Mouse (Mus musculus) bone marrow, adult 2 months (tissue): ENCODE measurements around the gene Myom3. TPM values are rescaled to one million over a fixed set of nuclear protein-coding genes. Genes with fewer than 3 reads are reported as not detected.

Source experiments
- H3K27ac ChIP-seq: fragments of 200-500 bp; 2 replicates; pipeline ENCODE4 v1.5.1; 2012; ENCODE audit warnings: low read depth, mild to moderate bottlenecking, control low read depth, inconsistent platforms, low read length; ENCODE audit not compliant: control insufficient read depth, poor library complexity, insufficient read depth
- H3K4me1 ChIP-seq: fragments of 200-500 bp; 2 replicates; pipeline ENCODE4 v1.6.1; 2011; ENCODE audit warnings: low read length; ENCODE audit not compliant: control insufficient read depth, insufficient read depth
- H3K4me3 ChIP-seq: fragments of 200-500 bp; replicated peaks from 2 replicates; pipeline ENCODE3; 2011; ENCODE audit warnings: mild to moderate bottlenecking, low read depth, low read length, control low read depth; ENCODE audit not compliant: control insufficient read depth
- CTCF ChIP-seq: fragments of 200-500 bp; IDR thresholded peaks from 2 replicates; pipeline ENCODE4 v1.5.1; 2011; ENCODE audit warnings: low read length, control low read depth; ENCODE audit not compliant: control insufficient read depth, insufficient read depth
- POLR2A ChIP-seq: fragments of 200-500 bp; IDR thresholded peaks from 2 replicates; pipeline ENCODE4 v1.6.1; 2011; ENCODE audit warnings: low read depth, mild to moderate bottlenecking, control low read depth, low read length, borderline replicate concordance; ENCODE audit not compliant: control insufficient read depth
- WGBS: fragments of 180-500 bp; shearing (Covaris S2); methylation state at CpG from one replicate; pipeline ENCODE4 v1.1.7; 2018; 5-methylcytosine and 5-hydroxymethylcytosine counted together
- polyA plus RNA-seq: library from polyadenylated mRNA; stranded (reverse); fragments of >200 nt; gene quantifications from 2 replicates; pipeline ENCODE4 v1.2.4, GENCODE M21; 2011; ENCODE audit warnings: low replicate concordance; ENCODE audit not compliant: missing spikeins, insufficient read depth, insufficient read length

Myom3 gene
- polyA plus RNA-seq, 1 experiment: not detected

DNA sequence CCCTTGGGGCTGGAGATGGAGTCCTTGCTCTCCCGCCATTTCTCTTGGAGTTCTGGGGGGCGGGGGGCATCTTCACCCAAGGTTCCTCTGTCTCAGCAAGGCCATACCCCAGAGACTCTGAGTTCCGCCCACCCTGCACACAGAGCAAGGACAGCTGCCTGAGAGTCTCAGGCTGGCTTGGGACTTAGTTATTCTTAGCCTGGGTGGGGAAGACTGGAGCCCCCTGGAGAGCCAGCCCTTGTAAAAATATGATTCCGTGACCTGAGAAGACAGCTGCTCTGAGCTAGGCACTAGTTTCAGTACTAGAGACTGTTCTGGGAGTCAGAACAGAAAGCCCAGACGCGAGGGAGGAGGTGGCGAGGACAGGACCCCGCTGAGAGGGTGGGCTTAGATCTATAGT lies 6.2 kb downstream of the Myom3 start:
- no peaks in the 10 kb centered on the region for H3K4me1 ChIP-seq
- no peak overlapping the region for H3K4me3 ChIP-seq
- TF ChIP-seq POLR2A (no peak), CTCF (no peak)
- WGBS: 75% methylated on average over 8 of the region's 8 CpGs
- H3K27ac ChIP-seq: no peak overlapping the region

DNA sequence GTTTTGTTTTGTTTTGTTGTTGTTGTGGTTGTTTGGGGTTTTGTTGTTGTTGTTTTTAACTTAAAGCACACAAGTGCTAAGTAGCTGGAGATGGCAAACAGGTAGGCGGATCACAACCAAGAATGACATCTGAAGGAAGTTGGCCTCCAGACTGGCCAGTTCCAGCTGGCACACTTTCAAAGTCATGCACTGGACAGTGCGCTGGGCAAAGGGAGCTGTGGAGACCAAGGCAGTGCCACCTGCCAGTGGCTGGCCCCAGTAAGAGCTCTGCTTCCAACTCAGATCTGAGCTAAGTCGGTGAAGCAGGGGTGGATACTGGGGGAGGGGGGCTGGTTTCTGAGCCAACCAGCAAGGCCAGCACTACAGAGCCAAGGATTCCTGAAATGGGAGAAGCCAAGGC lies 7.5 kb downstream of the Myom3 start:
- WGBS: 68% methylated on average over 3 of the region's 3 CpGs
- TF ChIP-seq POLR2A (no peak), CTCF (no peak)
- no peak overlapping the region for H3K4me3 ChIP-seq
- H3K27ac ChIP-seq: no peak overlapping the region
- no peaks in the 10 kb centered on the region for H3K4me1 ChIP-seq

DNA sequence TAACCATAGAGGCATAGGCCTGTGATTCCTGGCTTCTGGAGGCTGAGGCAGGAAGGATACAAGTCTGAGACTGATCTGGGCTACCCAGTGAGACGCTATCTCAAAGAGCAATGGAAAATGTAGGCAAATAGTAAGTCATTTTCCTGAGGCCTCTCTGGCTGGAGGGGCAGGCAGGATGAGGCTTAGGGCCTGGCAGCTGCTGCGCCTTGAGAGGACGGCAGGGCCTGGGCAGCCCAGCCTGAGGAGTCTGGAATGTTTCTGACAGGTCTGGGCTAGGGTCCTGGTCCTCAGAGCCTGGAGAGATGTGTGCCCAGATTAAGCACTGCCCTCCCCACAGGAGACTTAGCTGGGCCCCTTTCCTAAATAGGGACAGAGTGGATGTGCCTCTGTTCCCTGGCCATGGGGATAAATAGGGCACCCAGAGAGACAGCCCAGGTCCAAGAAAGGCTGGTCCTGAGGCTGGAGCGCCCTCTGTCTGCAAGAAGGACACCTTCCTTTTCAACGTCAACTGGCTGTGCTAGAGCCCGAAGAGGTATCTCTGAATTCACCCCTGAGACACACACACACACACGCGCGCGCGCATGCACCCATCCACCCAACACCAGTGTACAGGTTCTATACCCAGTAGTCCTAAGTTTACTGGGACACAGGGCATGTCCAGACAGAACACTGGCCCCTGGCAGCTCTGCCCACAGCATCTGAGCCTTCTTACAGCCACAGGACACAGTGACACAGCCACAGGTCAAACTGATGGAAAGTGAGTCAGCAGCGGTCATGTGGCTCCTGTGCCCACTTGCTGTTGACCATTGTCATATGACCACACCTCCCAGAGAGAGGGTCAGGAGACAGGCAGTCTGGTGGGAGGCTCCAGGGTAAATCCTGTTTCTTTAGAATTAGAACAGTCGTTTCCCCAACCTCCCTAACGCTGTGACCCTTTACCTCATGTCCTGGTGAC lies 9.3 kb downstream of the Myom3 start:
- TF ChIP-seq CTCF (peak; percentile 65), POLR2A (no peak)
- 60% methylated on average over 14 of the region's 14 CpGs for WGBS
- no peaks in the 10 kb centered on the region for H3K4me1 ChIP-seq
- H3K27ac ChIP-seq: no peak overlapping the region
- no peak overlapping the region for H3K4me3 ChIP-seq

DNA sequence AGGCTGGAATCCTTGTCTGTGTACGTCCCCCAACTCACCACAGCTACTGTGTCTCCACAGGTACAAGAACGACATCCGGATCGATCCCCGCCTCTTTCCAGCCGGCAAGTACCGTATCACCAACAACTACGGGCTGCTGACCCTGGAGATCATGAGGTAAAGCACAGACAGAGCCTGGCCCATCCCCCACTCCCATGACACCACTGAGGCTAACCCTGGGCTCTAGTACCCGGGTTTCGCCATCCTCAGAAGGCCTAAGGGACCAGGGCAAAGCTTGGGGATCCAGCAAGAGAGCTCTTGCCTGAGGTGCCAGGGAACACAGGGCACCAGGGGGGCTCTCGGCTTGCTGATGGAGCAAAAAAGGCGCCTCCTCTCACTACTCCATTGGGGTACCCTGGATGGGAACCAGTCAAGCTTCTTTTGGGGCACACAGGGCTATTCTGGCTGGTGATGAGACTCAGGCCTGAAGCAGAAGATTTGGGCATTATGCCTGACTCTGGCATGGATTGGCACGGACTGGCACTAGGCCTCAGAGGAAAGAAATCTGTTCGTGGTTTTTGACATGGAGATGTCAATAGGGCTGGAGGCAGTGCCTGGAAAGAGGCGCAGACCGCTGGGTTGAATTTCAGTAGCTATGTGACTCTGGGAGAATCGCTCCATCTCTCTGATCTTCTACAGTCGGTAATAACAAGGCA lies 11.2 kb downstream of the Myom3 start:
- TF ChIP-seq CTCF (no peak), POLR2A (no peak)
- H3K4me1 ChIP-seq: no peaks in the 10 kb centered on the region
- no peak overlapping the region for H3K4me3 ChIP-seq
- H3K27ac ChIP-seq: no peak overlapping the region
- 79% methylated on average over 18 of the region's 18 CpGs for WGBS

DNA sequence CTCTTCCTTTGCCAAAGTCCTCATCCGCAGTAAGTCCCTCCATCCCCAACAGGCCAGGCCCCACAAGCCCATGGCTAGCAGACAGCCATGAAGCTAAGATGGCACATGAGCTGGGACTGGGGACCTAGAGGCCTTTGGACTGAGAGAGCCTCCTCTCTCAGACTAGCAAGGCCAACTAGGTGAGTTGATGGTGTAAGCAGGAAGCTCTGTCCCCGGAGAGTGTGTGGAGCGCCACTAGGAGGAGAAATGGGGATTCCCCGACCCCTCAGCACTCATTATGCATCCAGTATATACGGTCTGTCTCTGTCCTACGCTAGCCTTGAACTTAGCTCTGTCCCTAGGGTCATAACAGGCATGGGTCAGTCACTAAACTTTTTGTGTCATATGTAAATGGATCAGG lies 12.1 kb downstream of the Myom3 start:
- Histone ChIP-seq H3K27ac (no peak overlapping the region), H3K4me1 (no peaks in the 10 kb centered on the region), H3K4me3 (no peak overlapping the region)
- no peak for TF ChIP-seq POLR2A
- TF ChIP-seq CTCF: no peak
- WGBS: 61% methylated on average over 6 of the region's 6 CpGs

DNA sequence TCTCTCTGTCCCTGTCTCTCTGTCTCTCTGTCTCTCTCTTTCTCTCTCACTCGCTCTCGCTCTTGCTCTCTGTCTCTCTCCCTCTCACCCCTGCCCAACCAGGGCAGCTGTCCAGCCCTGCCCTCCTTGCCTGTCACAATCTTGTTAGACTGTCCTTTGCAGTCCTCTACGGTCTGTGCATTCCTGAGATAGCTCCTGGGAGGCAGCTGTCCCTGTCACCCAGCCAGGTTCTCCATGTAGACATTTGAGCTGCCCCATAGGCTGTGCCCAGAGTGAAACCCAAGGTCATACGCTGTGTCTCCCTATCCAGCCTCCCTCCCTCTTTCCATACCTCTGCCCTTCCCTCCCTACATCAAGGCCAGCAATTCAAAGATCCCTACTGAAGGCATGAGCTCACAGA lies 13.2 kb downstream of the Myom3 start:
- no peak overlapping the region for H3K27ac ChIP-seq
- H3K4me3 ChIP-seq: no peak overlapping the region
- no peaks in the 10 kb centered on the region for H3K4me1 ChIP-seq
- TF ChIP-seq POLR2A: no peak
- no peak for TF ChIP-seq CTCF
- WGBS: 82% methylated on average over 4 of the region's 4 CpGs

DNA sequence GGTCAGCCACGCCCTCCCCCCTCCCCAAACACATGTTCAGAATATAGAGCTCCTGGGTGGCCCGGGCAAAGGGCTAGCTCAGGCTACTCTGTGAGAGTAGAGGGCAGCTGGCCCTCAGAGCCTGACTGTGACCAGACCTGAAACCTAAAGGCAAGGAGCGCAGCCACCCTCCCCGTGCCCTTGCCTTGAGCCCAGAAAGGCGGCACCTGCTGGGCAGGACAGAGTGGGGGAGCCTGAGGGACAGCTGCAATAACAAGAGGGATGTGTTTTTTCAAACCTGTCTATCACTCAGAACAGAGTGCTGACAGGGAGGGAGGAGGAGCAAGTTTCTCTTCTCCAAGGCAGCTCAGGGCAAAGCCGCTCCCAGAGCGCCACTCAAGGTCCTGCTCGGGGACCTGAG lies 15.0 kb downstream of the Myom3 start:
- no peak overlapping the region for H3K27ac ChIP-seq
- TF ChIP-seq CTCF (no peak), POLR2A (no peak)
- 70% methylated on average over 8 of the region's 8 CpGs for WGBS
- H3K4me1 ChIP-seq: no peaks in the 10 kb centered on the region
- no peak overlapping the region for H3K4me3 ChIP-seq

DNA sequence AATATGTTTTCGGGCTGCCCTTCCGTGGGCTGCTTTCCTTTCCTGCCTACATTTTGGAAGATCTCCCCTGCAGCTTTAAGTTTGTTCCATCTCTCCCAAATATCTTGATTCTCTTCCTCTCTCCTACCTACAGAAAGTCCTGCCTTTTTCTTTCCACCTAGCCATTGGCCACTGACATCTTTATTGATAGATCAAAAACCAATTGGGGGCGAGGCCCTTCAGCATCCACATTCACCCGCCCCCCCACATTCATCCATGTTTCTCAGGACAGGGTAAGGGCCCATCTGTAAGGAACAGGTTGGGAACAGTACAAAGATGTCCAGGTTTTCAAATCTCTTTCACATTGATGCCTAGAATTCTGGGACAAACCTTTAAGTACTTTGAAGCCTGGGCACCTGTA lies 17.3 kb downstream of the Myom3 start:
- Histone ChIP-seq H3K27ac (no peak overlapping the region), H3K4me1 (no peaks in the 10 kb centered on the region), H3K4me3 (no peak overlapping the region)
- 77% methylated on average over 4 of the region's 4 CpGs for WGBS
- TF ChIP-seq POLR2A (no peak), CTCF (no peak)
